Mouse (Mus musculus): ENCODE data around the gene Kdm5b.

The Kdm5b gene

DNA sequence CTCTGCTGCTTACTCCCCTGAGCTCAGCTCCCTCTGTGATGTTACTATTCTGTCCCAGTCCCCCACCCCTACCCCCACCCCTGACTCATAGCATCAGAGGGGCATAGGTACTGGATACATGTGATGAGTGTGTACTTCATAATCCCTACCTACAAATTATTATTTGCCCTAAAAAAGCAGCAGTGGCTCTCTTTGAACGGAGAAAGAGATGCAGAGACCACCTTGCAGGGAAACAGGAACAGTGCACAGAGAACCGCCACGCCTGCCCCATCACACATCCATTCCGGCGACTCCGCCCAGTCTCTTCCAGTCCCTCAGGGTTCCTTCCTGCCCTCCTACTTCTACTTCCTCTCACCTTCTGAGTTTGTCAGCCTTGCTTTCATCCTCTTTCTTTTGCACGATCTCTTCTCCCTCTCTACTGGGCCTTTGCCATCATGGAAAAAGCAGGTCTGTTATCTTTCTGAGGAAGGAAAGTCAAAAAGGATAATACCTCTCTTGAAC, 10.3 kb upstream of the Kdm5b start, which contains the start of gene Mgat4e:
Gene Mgat4e (minus strand): TSS at position 51 of the 501 bp plus-strand sequence.
- DNase-seq (ENCODE audit: low read depth, low spot score) = no peak

DNA sequence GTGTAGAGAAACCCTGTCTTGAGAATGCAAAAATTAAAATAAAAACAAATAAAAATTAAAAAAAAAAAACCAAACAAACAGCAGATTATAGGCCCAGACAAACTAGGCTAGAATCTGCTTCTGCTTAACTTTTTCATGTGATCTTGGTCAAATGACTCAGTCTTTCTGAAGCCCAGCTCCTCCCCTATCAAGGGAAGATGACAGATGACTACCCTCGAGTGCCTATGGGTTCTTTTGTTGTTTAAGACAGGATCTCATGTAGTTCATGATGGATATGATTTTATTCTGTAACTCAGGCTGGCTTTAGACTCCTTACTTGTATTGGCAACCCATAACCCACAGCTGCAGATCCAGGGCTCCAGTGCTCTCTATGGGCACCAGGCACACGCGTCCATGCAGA, 8.1 kb upstream of the Kdm5b start:
- DNase-seq (ENCODE audit: low read depth, low spot score) = no peak

DNA sequence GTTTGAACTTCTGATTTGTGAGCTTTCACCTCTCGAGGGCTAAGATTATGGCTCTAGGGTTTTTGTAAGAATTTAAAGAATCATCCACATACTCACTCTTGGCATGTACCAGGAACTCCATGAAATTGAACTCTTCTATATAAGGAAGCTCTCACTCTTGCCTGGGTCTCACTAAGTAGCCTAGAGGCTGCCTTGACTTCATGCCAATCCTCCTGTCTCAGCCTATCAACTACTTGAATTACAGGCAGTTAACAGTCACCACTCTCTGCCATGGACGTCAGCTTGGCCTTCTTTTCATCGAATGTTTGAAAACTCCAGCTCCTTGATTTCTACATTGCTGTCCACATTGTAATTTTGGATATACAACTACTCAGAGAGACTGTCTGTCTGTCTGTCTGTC, 7.6 kb upstream of the Kdm5b start:
- DNase-seq (ENCODE audit: low read depth, low spot score) = no peak

DNA sequence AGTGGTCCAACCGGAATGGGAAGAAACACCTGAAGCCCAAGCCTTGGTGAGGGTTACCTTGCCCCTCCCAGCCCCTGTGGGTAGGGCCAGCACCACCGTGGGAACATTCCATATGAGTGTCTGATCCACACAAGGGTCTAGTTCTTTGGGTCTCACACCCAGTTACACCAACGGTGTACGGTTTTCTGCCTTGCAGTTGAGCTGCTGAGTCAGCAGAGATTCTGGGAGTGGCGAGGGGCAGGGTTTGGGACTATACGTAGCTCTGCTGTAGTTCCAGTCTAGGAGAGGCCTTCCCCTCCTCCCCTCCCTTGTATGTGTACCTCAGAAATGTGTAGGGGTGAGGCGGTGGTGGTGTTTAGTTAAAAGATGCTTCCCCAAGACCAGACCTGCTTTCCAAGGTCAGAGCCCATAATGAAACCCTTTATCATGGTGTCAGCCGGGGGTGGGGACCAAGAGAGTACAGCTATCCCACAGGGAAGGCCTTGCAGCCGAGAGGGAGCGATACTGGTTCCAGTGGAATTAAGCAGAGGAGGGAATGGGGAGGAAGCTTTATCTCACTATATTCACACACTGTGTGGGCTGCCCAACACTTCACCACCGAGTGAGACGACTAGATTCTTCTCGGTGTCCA, 4.6 kb upstream of the Kdm5b start:
- DNase-seq (ENCODE audit: low read depth, low spot score) = no peak

DNA sequence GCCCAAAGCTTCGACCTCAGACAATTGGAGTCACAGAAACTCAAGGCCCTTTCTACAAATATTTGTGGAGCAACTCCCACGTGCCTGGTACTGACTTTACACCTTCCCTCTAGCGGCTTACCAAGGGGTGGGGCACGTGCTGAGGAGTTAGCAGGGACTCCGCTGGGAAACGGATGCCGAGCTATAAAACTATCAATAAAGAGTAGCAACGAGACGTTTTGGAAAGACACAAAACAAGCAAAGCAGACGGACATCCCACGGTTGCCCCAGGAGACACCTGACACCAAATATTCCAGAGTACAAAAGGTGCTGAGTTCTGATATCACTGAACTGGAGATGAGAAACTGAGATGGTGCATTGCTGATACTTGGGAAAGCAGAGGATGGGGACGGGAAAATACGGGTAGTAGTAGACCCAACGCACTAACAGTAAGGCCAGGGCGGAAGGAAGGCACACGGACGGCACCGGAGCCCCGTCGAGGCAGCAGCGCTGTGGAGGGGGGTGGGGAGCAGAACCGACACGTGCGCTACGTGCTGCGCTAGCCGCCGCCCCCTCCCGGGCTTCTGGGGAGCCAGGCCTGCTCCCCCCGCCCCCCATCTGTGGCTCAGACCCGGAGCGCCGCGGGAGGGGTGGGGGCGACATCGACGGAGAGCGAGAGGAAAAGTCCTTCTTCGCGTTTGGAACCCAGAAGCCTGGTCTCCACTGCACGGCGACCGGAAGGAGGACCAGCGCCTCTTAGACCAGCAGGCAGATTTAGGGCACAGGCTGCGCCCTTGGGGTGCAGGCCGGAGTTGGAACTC, 3.9 kb upstream of the Kdm5b start:
- DNase-seq (ENCODE audit: low read depth, low spot score) = no peak

DNA sequence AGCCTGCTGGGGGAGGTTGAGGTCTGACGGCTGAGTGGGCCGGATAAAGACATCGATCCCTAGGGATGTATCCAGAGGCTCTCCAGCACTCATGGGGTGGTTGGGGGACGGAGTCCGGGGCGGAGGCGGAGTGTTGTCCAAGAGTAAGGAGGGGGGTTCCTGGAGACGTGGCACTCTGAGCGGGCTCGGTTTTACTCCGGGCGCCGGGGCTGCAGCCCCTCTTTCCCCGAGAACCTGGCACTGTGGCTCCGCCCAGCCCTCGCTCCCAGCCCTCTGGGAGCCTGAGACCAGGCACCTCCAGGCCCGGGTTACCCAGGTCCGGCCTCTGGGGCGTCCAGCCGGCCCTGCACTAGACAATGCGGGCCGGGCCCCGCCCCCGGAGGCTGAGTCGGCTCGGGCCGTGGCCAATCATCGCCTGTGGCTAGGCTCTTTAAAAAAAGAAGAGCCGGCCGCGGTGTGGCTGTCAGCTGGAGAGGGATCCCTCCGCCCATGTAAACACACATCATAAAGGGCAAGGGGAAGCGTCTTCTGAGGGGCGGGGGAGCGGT, 3.2 kb upstream of the Kdm5b start:
- peak; percentile 84 for DNase-seq (ENCODE audit: low read depth, low spot score)

DNA sequence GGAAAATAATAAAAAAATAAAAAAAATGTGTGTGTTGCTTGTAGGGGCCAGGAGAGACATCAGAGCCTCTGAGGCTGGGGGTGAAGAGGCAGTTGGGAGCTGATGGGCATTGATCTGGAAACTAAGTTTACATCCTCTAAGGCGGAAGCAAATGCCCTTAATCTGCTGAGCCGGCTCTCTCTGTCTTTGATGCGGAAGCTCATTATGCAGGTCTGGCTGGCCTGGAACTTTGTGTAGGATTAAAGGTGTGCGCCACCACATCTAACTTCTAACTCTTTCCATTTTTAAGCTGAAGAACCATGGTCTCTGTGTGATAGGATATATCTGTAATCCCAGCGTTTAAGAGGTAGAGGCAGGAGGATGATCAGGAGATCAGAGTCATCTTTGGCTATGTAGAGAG, 1.5 kb upstream of the Kdm5b start:
- DNase-seq (ENCODE audit: low read depth, low spot score) = peak; percentile 65

DNA sequence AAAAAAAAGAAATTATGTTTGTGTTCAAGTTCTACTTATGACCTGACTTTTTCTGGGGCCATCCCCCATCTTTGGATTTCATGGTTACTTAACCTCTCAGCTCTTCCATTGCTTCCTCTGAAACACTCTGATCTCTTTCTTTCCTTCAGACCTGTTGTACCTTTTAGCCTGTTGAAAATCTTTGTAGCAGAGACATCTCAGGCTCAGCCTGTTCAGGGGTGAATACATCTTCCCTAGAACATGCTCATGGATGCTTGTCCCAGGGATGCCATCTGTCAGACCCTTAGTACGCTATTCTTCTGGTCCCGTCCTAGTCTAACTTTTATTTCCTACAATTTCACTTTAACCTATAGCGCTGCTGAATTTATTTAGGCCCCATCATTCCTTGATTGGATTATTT, 745 bp upstream of the Kdm5b start:
- no peak for DNase-seq (ENCODE audit: low read depth, low spot score)

DNA sequence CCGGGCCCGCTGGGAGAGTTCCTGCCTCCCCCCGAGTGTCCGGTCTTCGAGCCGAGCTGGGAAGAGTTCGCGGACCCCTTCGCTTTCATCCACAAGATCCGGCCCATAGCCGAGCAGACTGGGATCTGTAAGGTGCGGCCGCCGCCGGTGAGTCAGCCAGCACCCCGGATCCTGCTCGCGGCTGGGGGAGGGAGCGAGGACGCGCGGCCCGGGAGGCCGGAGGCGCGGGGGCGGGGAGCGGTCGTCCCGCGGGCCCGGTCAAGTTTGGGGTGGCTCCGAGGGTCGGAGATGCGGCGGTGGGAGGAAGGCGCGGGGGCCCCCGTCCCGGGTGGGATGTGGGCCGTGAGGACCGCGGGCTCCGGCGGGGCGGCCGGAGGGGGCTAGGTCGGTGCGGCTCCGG, 425 bp downstream of the Kdm5b start:
- DNase-seq (ENCODE audit: low read depth, low spot score) = no peak

DNA sequence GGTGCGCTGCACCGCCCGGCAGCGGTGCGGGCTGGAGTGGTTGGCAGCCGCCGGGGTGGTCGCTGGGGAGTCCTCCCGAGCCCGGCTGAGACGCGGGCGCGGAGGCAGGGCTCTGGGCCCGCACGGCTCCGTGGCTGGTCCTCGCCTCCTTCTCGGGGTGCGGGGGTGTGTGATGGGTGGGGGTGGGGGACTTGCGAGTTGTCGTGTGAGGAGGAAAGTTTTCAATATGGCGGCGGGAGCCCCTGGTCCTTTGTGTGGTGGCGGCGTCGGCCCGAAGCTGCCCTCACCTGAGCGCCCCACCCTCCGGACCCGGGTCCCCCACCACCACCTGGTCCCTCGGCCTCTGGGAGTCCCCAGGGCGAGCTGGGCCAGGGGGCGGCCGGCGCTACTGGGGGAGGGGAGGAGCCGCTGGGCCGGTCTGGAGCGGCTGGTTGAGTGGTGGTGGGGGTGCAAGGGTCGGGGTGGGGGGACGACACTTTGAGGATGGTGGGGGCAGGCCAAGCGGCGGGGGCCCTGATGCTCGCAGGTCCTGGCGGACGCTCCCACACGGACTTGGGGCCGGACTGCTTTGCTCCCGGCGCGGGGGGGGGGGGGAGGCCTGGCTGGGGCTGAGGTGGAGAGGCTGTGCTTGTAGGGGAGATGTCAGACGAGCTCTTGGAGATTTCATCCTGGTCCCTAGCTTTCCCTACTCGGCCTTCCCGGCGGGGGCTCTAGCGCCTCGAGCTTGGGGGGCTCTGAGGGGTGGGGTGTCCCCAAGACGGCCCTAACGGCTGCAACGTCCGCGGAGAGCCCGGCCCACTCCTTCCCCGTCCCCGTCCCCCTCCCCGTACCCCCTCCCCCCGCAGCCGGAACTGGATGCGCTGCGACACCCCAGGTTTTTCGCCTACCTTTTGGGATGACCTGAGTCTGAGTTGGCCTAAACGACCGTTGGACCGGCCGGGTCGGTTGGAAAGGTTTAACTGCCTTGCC, 1.1 kb downstream of the Kdm5b start:
- DNase-seq (ENCODE audit: low read depth, low spot score) = no peak

DNA sequence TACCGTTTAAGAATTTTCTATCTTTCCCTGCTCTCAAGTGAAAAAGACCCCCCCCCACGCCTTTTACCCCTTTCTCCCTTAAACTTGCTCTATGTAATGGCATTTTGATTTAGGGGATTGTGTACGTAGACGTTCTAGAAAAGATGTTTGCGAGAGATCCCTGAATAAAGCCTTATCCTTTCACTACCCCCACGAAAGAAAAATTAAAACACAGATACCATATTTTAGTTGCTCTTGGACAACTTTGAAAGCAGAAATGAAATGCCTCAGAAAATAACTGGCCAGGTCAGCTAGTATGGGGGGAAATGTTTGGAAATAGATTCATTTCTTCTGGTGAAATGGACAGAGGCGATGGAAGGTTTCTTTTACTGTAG, 1.8 kb downstream of the Kdm5b start:
- DNase-seq (ENCODE audit: low read depth, low spot score) = no peak

DNA sequence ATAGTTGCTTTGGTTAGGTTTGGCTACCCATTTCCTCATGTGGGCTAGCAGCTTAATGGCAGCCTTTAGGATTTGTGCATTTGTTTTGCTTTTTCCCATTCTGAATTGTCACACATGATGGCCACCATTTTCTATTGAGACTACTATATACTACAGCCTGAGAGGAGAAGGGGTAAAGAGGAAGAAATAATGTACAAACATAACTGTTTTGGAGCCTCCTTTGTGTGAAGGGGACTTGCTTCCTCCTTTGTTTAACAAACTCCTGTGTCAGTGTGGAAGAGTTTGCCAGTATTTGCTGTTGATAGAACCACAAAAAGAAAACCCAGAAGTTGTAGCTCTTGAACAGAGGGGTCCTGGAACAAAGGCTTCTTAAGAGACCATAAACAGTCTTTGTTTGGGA, 2.5 kb downstream of the Kdm5b start:
- DNase-seq (ENCODE audit: low read depth, low spot score) = no peak

DNA sequence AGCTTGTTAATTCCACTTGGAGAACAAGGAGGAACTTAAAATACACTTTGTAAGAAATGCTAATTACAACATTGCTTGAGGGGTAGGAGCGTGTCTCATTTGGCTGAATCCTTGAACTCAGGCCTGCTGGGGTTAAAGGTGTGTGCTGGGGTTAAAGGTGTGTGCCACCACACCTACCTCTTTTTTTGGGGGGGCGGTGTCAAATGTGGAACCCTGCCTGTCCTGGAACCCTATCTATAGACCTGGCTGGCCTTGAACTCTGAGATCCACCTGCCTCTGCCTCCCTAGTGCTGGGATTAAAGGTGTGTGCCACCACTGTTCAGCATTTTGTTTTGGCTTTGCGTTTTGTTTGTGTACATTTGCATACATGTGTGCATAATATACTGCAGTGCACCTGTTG, 3.8 kb downstream of the Kdm5b start:
- no peak for DNase-seq (ENCODE audit: low read depth, low spot score)

DNA sequence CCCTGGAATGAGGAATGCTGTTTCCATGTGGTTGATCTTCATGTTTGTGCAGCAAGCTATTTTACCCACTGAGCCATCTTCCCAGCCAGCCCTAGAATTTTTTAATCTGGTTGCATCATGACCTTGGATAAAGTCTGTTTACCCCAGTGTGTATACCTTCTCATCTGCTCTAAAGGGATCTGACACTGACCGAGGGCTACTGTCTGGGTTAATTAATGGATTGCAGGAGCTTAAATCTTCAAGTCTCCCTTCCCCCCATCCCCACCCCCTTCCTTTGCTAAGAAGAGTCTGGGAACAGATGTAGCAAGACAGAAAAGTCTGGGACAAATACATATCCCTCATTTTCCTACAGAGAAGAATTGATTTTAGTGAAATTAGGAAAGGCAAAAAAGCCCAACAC, 7.5 kb downstream of the Kdm5b start:
- peak; percentile 83 for DNase-seq (ENCODE audit: low read depth, low spot score)

DNA sequence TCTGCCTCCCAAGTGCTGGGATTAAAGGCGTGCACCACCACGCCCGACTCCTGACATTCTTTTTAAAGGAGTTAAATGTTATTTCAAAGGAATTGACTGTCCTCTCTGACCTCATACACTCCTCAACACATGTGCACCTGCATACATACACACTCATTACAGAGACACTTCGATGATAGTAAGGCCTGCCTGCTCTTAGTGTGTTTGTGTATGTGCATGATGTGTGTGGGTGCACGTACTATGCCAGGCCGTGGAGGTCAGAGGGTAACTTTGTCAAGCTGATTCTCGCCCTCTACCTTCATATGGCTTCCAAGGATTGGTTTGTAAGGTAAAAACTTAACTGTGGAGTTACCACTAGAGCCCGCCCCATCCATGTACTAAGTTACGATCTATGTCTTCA, 10.2 kb downstream of the Kdm5b start:
- no peak for DNase-seq (ENCODE audit: low read depth, low spot score)

DNA sequence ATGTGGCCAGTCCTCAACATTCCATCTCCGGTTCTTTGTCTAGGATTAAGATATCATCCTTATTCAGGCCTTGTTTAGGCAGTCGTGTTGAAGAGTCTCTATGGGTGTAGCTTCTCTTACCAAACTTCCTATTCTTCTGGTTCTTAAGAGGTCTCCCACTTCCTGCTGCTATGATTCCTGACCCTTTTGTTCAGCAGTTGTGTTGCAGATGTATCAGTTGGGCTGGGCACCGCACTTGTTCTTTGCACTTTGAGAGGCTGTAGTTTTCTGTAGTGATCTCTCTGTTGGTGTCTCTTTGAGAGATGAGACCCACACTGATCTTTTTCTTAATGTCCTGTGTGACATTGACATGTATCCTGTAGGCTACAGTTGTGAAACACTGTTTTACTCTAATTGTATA, 10.7 kb downstream of the Kdm5b start:
- no peak for DNase-seq (ENCODE audit: low read depth, low spot score)

DNA sequence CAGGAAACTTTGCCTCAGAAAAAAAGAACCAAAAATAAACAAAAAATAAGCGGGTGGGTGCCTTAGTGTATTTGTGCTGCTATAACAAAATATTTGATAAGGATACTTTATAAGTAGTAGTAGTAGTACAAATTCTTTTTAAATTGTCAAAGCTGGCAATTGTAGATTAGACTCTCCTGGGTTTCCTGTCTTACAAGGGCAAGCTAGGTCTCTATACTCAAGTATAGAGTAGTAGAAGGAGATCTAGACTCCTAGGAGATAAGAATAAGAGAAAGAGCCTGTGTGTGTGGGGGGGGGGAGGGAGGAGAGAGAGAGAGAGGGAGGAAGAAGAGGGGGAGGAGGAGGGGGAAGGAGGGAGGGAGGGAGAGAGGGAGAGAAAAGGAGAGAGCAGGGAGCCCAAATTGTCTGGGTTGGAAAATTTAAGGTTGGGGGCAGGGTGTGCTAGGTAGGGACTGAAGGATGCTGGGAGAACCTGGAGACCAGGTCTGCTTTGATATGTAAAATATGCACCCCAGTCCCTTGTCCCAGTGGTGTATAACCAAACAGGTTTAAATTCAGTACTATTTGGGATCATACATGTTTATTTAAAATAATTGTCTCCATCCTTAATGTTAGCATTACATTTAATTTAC, 13.4 kb downstream of the Kdm5b start:
- no peak for DNase-seq (ENCODE audit: low read depth, low spot score)

DNA sequence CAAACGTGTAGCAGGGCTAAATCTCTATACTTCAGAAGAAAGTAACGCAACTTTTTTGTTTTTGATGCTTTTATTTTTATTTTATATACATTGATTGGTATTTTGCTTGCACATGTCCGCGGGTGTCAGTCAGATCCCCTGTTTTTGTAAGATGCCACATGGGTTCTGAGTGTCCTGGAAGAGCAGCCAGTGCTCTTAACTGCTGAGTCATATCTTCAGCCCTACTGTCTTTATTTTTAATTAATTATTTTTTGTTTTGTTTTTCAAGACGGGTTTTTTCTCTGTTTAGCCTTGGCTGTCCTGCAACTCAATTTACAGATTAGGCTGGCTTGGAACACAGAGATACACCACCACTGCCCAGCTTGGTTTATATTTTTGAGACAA, 14.0 kb downstream of the Kdm5b start:
- DNase-seq (ENCODE audit: low read depth, low spot score) = no peak

DNA sequence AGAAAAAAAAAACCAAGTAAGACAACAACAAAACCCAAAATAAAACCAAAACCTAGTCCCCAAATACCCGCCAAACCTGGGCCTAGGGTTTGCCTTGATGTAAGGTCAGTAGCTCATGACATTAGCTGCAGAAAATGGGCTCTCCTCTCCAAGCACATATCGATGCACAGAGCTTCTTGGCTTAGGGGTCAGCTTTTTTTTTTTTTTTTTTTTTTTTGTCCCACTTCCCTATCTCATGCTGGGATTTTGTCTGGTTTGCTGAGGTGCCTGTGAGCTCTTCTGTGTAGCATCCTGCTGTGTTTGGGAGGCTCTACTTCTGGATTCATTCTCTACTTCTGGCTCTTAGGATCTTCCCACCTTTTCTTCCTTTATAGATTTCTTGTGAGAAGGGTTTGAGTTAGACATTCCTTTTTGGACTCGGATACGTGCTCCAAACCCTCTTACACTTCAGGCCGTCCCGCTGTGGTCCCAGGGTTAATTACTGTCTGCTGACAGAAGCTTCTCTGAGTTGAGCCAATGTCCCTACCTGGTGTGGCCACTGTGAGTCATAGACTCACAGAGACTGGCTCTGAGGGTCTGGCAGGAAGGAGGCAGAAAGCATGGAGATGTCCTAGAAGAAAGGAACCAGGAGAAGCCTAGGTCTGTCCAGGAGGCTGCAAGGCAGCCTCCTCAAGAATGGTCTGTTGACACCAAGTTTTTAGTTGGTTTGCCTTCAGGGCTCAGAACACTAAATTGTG, 17.6 kb downstream of the Kdm5b start:
- DNase-seq (ENCODE audit: low read depth, low spot score) = no peak

DNA sequence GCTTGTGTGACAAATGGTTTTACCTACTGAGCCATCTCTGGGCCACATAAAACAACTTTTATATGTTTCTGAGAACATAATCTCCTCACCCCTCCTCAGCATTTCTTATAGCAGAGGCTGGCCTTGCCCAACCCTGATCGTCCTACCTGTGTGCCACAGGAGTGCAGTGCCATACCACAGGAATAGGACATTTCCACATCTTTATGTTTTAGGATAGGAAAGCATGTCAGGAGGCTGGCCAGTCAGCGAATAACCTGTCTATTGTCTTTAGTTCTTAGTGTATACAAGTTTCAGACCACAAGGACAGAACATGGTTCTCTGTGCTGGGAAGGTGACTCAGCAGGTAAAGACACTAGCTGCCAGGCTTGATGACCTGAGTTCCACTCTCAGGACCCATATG, 20.8 kb downstream of the Kdm5b start:
- DNase-seq (ENCODE audit: low read depth, low spot score) = no peak

DNA sequence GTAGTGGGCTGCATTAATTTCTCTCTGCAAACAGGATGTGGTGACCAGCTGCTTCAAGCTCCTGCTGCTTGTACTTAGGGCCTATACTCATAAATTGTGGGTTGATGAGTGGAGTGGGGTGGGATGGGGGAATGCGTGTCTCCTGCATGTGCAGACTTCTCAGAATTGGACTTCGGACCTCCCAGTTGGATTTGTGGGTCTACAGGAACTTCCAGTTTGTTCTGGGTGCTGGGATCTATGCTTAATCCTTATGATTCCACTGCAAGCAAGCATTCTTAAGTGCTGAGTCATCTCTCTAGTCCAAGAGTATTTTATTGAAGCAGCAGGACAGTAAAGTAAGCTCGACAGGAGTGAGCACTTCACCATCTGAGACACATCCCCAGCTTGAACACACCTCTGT, 23.6 kb downstream of the Kdm5b start:
- no peak for DNase-seq (ENCODE audit: low read depth, low spot score)

Measured in retina, adult 2 months (tissue).